Mouse (Mus musculus): ENCODE measurements around the gene Col25a1.

DNA sequence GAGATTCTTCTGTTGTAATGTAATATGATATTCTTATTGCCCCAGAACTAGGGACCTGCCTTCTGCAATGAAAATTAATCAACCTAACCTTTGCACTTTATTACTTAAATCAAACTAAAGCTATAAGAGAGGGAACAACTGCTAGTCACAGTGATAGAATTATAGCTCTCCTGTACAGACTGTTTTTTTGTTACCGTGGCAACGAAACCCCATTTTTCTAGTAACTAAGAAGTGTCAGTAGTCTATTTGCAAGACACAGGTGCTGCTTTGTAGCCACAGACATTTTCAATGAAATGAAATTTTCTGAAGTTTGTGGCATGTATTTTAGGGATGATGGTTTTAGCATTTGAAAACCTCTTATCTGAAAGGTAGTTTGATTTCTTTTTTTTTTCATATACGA lies 85.3 kb downstream of the Col25a1 start:
- TF ChIP-seq EP300 (IDR thresholded peaks at IDR 0.05) (no peak), CTCF (IDR thresholded peaks at IDR 0.05) (no peak)

All from lung, postnatal 0 days (tissue).